Mouse (Mus musculus) testis, adult 2 months (tissue): Measurements from ENCODE around the gene 4933402N03Rik.

Experiments used
- CTCF ChIP-seq: fragments of 200-500 bp; IDR thresholded peaks from 2 replicates; pipeline ENCODE4 v1.5.1; 2012; ENCODE audit warnings: low read depth, mild to moderate bottlenecking, inconsistent platforms, low read length, moderate library complexity; ENCODE audit not compliant: control insufficient read depth, insufficient read depth, insufficient replicate concordance
- POLR2A ChIP-seq: fragments of 200-500 bp; IDR thresholded peaks from 2 replicates; pipeline ENCODE4 v1.6.1; 2012; ENCODE audit warnings: low read depth, mild to moderate bottlenecking, inconsistent platforms, low read length, moderate library complexity; ENCODE audit not compliant: control insufficient read depth

- TF ChIP-seq CTCF (no peak), POLR2A (no peak)
Observed at GRCm38 (mm10) chr7:131174121-131174520, 28.0 kb upstream of the 4933402N03Rik start, which contains the start of gene 5430419D17Rik.
